Mouse (Mus musculus): Measurements from ENCODE around the gene Rbm4. TPM values are rescaled to one million over a fixed set of nuclear protein-coding genes. Genes with fewer than 3 reads are reported as not detected.
"Not testable (repeated sequence)": the region's sequence is repeated elsewhere in the genome, so short reads cannot be mapped to it uniquely, and the experiment has no call there.

Gene Rbm4
- polyA plus RNA-seq, 1 experiment from 2014 or later: 94.7 TPM

DNA sequence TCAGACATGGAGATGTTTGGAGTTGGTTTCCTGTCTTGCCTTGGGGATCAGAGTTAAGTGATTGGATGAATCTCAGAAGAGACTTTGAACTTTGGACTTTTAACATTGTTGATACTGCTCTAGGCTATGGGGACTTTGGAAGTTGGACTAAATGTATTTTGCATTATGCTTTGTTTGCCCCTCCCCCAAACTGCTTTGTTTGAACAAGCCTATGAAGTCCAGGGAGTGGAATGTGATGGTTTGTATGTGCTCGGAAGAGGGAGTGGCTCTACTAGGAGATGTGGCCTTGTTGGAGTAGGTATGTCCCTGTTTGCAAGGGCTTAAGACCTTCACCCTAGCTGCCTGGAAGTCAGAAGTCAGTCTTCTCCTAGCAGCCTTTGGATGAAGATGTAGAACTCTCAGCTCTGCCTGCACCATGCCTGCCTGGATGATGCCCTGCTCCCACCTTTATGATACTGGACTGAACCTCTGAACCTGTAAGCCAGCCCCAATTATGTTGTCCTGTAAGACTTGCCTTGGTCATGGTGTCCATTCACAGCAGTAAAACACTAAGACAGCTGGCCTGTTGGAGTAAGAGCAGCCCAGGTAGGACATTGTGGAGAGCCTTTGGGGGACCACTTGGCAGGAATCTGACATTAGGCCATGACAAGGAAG lies 23.6 kb upstream of the Rbm4 start:
- Histone ChIP-seq H3K4me2 (replicated peaks) (no peak overlapping the region), H3K9me3 (no peaks in the 10 kb centered on the region), H3K4me1 (no peaks in the 10 kb centered on the region), H3K4me3 (no peak overlapping the region), H3K36me3 (no peaks in the 10 kb centered on the region), H3K27ac (replicated peaks) (no peak overlapping the region), H3K9ac (replicated peaks) (no peak overlapping the region), H3K27me3 (no peaks in the 10 kb centered on the region)
- ATAC-seq (ENCODE audit: low FRiP score, low read depth): no peak
- 81% methylated on average over 1 of the region's 1 CpGs for WGBS

- Histone ChIP-seq H3K4me1 (peaks cover 20% of the 10 kb centered on the region), H3K36me3 (no peaks in the 10 kb centered on the region), H3K4me3 (no peak overlapping the region), H3K27me3 (no peaks in the 10 kb centered on the region), H3K9ac (replicated peaks) (no peak overlapping the region), H3K4me2 (replicated peaks) (no peak overlapping the region), H3K27ac (replicated peaks) (no peak overlapping the region), H3K9me3 (no peaks in the 10 kb centered on the region)
- ATAC-seq (ENCODE audit: low FRiP score, low read depth): no peak
- 87% methylated on average over 6 of the region's 6 CpGs for WGBS
Observed at GRCm38 (mm10) chr19:4813015-4813414, 19.3 kb upstream of the Rbm4 start.

DNA sequence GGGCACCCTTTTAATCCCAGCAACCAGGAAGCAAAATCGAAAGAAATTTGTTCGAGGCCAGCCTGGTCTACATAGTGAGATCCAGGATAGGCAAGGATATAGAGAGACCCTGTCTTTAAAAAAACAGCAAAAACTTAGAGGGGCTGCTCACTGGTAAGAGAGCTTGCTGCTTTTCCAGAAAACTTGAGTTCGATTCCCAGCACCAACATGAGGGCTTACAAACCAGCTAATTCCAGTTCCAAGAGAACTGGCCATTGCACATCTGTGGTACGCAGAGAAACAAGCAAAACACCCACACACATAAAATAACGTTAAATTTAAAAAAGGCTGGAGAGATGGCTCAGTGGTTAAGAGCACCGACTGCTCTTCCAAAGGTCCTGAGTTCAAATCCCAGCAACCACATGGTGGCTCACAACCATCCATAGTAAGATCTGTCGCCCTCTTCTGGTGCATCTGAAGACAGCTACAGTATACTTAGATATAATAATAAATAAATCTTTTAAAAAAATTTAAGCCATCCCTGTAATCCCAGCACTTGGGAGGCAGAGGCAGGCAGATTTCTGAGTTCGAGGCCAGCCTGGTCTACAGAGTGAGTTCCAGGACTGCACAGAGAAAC lies 18.7 kb upstream of the Rbm4 start:
- Histone ChIP-seq H3K4me3 (peak overlapping the region; percentile 87), H3K9ac (replicated peaks) (peak overlapping the region; percentile 72), H3K4me2 (replicated peaks) (peak overlapping the region; percentile 95), H3K27ac (replicated peaks) (peak overlapping the region; percentile 91), H3K4me1 (peaks cover 22% of the 10 kb centered on the region)
- ATAC-seq (ENCODE audit: low FRiP score, low read depth); H3K36me3 ChIP-seq; H3K27me3 ChIP-seq; H3K9me3 ChIP-seq: not testable (repeated sequence)
- WGBS: 80% methylated on average over 8 of the region's 8 CpGs

DNA sequence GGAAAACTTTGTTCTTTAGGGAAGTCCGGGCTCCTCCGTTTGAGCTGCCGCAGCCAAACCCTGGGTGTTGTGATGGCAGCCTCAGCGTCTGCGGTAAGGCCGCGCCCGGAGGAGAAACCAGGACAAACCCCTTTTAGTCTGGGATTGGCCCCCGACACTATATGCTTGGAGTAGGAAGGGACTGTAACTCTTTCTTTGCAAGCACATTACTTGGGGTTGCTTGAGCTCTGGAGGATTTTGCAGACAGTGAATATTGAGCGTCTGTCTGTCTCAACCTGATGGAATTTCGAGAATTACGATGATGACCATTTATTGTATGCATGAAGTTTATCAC lies 18.2 kb upstream of the Rbm4 start:
- H3K4me1 ChIP-seq: peaks cover 22% of the 10 kb centered on the region
- peak overlapping the region; percentile 87 for H3K4me3 ChIP-seq
- H3K27ac ChIP-seq (replicated peaks): peak overlapping the region; percentile 91
- WGBS: 4% methylated on average over 12 of the region's 12 CpGs
- no peaks in the 10 kb centered on the region for H3K36me3 ChIP-seq
- H3K9me3 ChIP-seq: no peaks in the 10 kb centered on the region
- no peaks in the 10 kb centered on the region for H3K27me3 ChIP-seq
- peak overlapping the region; percentile 72 for H3K9ac ChIP-seq (replicated peaks)
- ATAC-seq (ENCODE audit: low FRiP score, low read depth): no peak
- peak overlapping the region; percentile 95 for H3K4me2 ChIP-seq (replicated peaks)

DNA sequence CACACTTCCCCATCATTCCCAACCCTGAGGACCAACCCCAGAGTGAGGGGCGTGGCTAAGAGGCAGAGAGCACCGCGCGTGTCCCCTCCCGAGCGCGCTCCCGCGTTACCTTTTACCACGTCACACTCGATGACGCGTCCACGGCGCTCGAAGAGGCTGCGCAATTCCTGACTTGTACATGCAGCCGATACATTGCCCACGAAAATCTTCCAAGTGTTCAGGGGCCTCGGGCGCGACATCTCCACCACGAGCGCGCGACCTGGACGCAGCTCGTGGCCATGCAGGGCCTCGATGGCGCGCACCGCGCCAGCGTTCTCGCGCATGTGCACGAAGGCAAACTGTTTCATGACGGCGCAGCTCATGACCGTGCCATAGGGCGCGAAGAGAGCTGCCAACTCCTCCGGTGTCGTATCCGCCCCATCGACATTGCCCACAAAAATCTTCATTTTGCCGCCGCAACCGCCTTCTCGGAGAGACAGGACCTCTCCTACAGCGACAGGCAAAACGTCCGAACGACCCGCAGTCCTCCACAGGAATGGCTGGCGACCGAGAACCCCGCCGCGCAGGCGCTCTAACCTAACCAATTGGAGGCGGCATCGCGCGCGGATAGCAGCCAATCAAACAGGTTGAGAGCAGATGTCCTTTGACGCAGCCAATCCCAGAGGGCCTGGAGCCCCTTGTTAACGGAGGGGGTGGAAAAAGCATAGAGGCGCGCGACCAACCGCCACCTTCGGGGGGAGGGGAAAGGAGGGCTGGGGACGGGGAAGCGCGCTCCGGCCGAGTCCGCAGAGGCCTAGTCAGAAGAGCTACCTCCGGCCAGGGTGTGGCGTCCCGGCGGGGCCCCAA lies 17.6 kb upstream of the Rbm4 start, which contains the start of the genes Gm21992 and Rbm14:
Gm21992 (minus strand) TSS at position 550 of the 846 bp plus-strand sequence.
Rbm14 (minus strand) TSS at position 572 of the 846 bp plus-strand sequence.
- under 1% methylated on average over 83 of the region's 83 CpGs for WGBS

DNA sequence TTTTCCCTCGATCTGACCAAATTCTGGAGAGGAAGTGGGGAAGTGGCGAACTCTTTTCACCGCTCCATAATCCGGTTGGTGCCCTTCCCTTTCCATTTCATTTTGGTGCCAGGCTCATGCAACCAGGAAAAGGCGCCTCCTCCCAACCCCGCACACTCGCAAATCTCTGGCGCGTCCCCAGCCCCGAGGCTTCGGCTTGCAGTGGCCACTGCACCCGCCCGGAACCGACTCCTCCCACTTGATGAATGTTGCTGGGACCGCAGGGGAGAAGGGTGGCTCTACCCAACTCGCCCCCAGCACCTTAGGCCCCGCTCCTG lies 17.0 kb upstream of the Rbm4 start:
- Histone ChIP-seq H3K4me3 (peak overlapping the region; percentile 87), H3K4me2 (replicated peaks) (peak overlapping the region; percentile 95), H3K27ac (replicated peaks) (peak overlapping the region; percentile 91), H3K9ac (replicated peaks) (peak overlapping the region; percentile 83), H3K36me3 (no peaks in the 10 kb centered on the region), H3K4me1 (peaks cover 22% of the 10 kb centered on the region), H3K9me3 (no peaks in the 10 kb centered on the region), H3K27me3 (no peaks in the 10 kb centered on the region)
- whole genome bisulfite sequencing: under 1% methylated on average over 17 of the region's 17 CpGs
- ATAC-seq (ENCODE audit: low FRiP score, low read depth): no peak

More for the DNA sequence above, 17.6 kb upstream of the Rbm4 start, which contains the start of the genes Gm21992 and Rbm14:
- Histone ChIP-seq H3K27ac (replicated peaks) (peak within 1 kb of the TSS; percentile 91), H3K4me2 (replicated peaks) (peak within 1 kb of the TSS; percentile 95), H3K4me3 (peak within 1 kb of the TSS; percentile 87), H3K27me3 (no peaks in the 10 kb centered on the region), H3K36me3 (no peaks in the 10 kb centered on the region), H3K9ac (replicated peaks) (peak within 1 kb of the TSS; percentile 83), H3K4me1 (peaks cover 22% of the 10 kb centered on the region), H3K9me3 (no peaks in the 10 kb centered on the region)
- peak; percentile 98 for ATAC-seq (ENCODE audit: low FRiP score, low read depth)

GRCm38 (mm10) chr19:4810309-4810708 lies 16.6 kb upstream of the Rbm4 start:
- peak overlapping the region; percentile 95 for H3K4me2 ChIP-seq (replicated peaks)
- ATAC-seq (ENCODE audit: low FRiP score, low read depth): no peak
- no peaks in the 10 kb centered on the region for H3K9me3 ChIP-seq
- peak overlapping the region; percentile 91; the same call in 1 of the 2 replicates for H3K27ac ChIP-seq (replicated peaks)
- WGBS: 0% methylated on average over 14 of the region's 14 CpGs
- H3K36me3 ChIP-seq: no peaks in the 10 kb centered on the region
- H3K4me1 ChIP-seq: peaks cover 22% of the 10 kb centered on the region
- H3K27me3 ChIP-seq: no peaks in the 10 kb centered on the region
- peak overlapping the region; percentile 87 for H3K4me3 ChIP-seq
- H3K9ac ChIP-seq (replicated peaks): peak overlapping the region; percentile 83

DNA sequence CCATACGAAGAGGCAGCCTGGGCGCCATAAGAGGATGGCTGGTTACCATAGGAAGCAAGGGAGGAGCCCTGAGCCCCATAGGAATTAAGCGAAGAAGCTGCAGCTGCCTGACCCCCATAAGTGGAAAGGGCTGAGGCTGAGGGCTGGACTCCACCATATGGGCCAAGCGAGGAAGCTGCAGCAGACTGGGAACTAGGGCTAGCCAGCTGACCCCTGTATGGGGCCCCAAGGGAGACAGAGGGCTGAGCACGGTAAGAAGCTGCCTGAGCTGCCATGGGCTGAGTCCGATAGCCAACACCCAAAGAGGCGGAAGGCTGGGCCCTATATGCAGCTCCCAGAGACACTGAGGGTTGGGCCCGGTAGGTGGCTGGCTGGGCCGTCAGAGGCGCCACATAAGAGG lies 9.6 kb upstream of the Rbm4 start:
- peaks cover 54% of the 10 kb centered on the region for H3K36me3 ChIP-seq
- H3K4me2 ChIP-seq (replicated peaks): no peak overlapping the region

DNA sequence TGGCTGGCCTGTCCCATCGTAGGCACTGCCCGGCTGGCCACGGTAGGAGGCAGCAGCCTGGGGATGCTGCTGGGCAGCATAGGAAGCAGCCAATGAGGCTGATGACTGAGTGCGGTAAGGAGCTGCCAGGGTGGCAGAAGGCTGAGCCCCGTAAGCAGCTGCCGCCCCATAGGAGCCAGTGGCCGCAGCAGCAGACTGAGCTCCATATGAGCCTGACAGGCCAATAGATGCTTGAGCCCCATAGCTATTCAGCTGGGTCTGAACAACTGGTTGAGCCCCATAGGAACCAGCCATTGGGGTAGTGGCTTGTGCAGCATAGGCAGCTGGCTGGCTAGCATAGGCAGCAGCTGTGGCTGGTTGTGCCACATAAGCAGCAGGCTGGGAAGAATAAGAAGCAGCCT lies 9.0 kb upstream of the Rbm4 start:
- Histone ChIP-seq H3K27ac (replicated peaks) (no peak overlapping the region), H3K4me1 (peaks cover 3% of the 10 kb centered on the region; the same call in 1 of the 2 replicates), H3K36me3 (peaks cover 60% of the 10 kb centered on the region), H3K9ac (replicated peaks) (no peak overlapping the region), H3K9me3 (no peaks in the 10 kb centered on the region), H3K27me3 (no peaks in the 10 kb centered on the region), H3K4me3 (no peak overlapping the region), H3K4me2 (replicated peaks) (no peak overlapping the region)
- no peak for ATAC-seq (ENCODE audit: low FRiP score, low read depth)
- WGBS: over 99% methylated on average over 7 of the region's 7 CpGs

More for the DNA sequence above, 9.6 kb upstream of the Rbm4 start:
- H3K4me1 ChIP-seq: peaks cover 8% of the 10 kb centered on the region
- H3K27me3 ChIP-seq: no peaks in the 10 kb centered on the region
- no peak for ATAC-seq (ENCODE audit: low FRiP score, low read depth)
- no peak overlapping the region for H3K27ac ChIP-seq (replicated peaks)
- WGBS: 82% methylated on average over 10 of the region's 10 CpGs
- H3K9me3 ChIP-seq: no peaks in the 10 kb centered on the region
- H3K4me3 ChIP-seq: no peak overlapping the region
- H3K9ac ChIP-seq (replicated peaks): no peak overlapping the region

DNA sequence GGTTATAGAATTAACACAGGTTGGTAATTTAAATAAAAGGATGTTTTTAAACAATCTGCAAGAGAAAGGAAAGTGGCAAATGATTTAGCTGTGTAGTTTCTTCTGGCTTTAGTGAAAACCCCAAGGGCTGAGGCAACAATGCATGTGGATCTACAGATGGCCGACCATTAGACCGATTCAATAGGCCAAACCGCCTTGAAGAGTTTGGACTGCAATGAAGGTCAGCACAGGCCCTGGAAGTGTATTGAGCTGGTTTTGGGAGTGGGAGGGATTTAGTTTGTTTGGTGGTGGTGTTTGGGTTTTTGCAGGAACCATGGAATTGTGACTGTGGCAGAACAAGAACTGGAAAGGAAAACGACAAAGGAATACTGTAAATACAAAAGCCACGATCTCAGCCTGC lies 5.4 kb upstream of the Rbm4 start:
- Histone ChIP-seq H3K9ac (replicated peaks) (no peak overlapping the region), H3K4me2 (replicated peaks) (no peak overlapping the region), H3K9me3 (no peaks in the 10 kb centered on the region), H3K36me3 (peaks cover 60% of the 10 kb centered on the region), H3K27ac (replicated peaks) (no peak overlapping the region), H3K4me3 (no peak overlapping the region), H3K4me1 (peaks cover 10% of the 10 kb centered on the region; the same call in 1 of the 2 replicates), H3K27me3 (no peaks in the 10 kb centered on the region)
- WGBS: 92% methylated on average over 5 of the region's 5 CpGs
- no peak for ATAC-seq (ENCODE audit: low FRiP score, low read depth)

DNA sequence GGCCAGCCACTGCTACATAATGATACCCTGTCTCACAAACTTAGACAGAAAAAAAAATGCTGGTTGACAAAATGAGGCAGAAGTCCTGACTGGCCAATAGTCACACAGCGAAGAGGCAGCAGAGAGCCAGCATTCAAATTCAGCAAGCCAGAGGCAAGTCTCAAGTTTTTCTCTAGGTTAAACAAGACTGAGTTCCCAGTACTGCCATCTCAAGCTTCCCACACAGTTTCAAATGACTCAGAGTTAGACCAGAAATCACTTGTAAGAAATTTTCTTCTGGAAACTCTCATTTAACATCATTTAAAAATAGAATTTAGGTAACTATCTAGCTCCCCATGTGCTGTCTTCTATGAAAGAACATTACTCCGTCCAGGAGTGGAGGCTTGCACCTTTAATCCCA lies 4.1 kb upstream of the Rbm4 start:
- no peaks in the 10 kb centered on the region for H3K9me3 ChIP-seq

GRCm38 (mm10) chr19:4795929-4796328 lies 2.2 kb upstream of the Rbm4 start:
- 89% methylated on average over 1 of the region's 1 CpGs for WGBS
- peaks cover 22% of the 10 kb centered on the region for H3K4me1 ChIP-seq
- no peak for ATAC-seq (ENCODE audit: low FRiP score, low read depth)
- no peak overlapping the region for H3K4me3 ChIP-seq
- no peak overlapping the region for H3K27ac ChIP-seq (replicated peaks)
- no peaks in the 10 kb centered on the region for H3K27me3 ChIP-seq
- no peak overlapping the region for H3K9ac ChIP-seq (replicated peaks)
- peaks cover 44% of the 10 kb centered on the region for H3K36me3 ChIP-seq
- H3K4me2 ChIP-seq (replicated peaks): no peak overlapping the region
- H3K9me3 ChIP-seq: no peaks in the 10 kb centered on the region

More for the DNA sequence above, 4.1 kb upstream of the Rbm4 start:
- Histone ChIP-seq H3K27me3 (no peaks in the 10 kb centered on the region), H3K36me3 (peaks cover 50% of the 10 kb centered on the region), H3K4me1 (peaks cover 7% of the 10 kb centered on the region; the same call in 1 of the 2 replicates), H3K9ac (replicated peaks) (no peak overlapping the region), H3K4me2 (replicated peaks) (no peak overlapping the region), H3K27ac (replicated peaks) (no peak overlapping the region), H3K4me3 (no peak overlapping the region)
- WGBS: 100% methylated on average over 2 of the region's 2 CpGs
- ATAC-seq (ENCODE audit: low FRiP score, low read depth): no peak
